Mouse (Mus musculus): ENCODE results near the gene Apex2. TPM values are rescaled to one million over a fixed set of nuclear protein-coding genes. Genes with fewer than 3 reads are reported as not detected.
A peak's percentile ranks its signal among the peaks of the same experiment; 100 is the strongest.
"Not testable (repeated sequence)": the region's sequence is repeated elsewhere in the genome, so short reads cannot be mapped to it uniquely, and the experiment has no call there.

Apex2 gene
- total RNA-seq, 2 experiments from 2014 or later, result 8.1 to 10.5 TPM

GRCm38 (mm10) chrX:150487811-150488210 lies 101.9 kb downstream of the Apex2 start:
- DNase-seq, result not testable (repeated sequence)

- DNase-seq, result not testable (repeated sequence)
Measured at GRCm38 (mm10) chrX:150486314-150487030, 103.2 kb downstream of the Apex2 start.

GRCm38 (mm10) chrX:150477854-150478780 lies 111.6 kb downstream of the Apex2 start:
- DNase-seq, result peak; percentile 87

DNA sequence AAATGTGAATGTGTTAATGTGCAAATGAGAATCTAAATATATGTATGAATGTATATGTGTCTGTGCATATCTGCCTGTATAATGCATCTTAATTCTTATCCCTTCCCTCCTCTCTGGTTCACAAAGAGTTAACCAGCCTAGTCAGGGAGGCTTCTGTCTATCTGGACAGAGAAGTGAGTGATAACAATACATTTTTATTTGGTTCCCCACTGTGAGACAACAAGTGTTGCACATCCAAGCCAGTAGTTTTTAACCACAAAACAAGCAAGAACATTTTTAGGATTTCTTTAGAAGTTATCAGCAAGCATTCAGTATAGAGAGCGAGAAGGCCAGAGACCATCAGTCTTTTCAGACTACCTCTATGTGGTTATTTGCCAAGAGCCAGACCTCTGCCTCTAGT lies 118.3 kb downstream of the Apex2 start:
- no peak for DNase-seq

Small RNA genes within 50 kb of the gene (microRNA-seq; reads per million reads assigned to microRNA genes)
- gene Mir3620, result 0 reads per million in 2 experiments

Other genes with a start within 250 kb of the Apex2 start
- 1 to 10 TPM; 8.2 to 8.4 TPM for gene Tmem29, start 130.7 kb downstream of the Apex2 start, total RNA-seq (2021)
- gene Alas2, start 42.5 kb downstream of the Apex2 start, total RNA-seq (2021), result 100 to 1,000 TPM in 1 of 2 experiments, 10 to 100 TPM in 1; 61.2 to 216 TPM
- gene Pfkfb1, start 1.6 kb downstream of the Apex2 start, total RNA-seq (2021), result 1 to 10 TPM; 4.2 to 6.7 TPM
- gene Tro, start 67.7 kb upstream of the Apex2 start, total RNA-seq (2021), result 10 to 100 TPM; 12.1 to 14.0 TPM
- 100 to 1,000 TPM; 206 to 207 TPM for gene Maged2, start 224.5 kb upstream of the Apex2 start, total RNA-seq (2021)

Measured in heart, postnatal 4 days (tissue).